Mouse (Mus musculus) heart, postnatal 0 days (tissue): Measurements from ENCODE around the gene Smc5.

ENCODE experiments used
- CTCF ChIP-seq: IDR thresholded peaks from 2 replicates; pipeline ENCODE4 v1.5.1; 2016; ENCODE audit warnings: antibody characterized with exemption, control low read depth, low read depth
- EP300 ChIP-seq: IDR thresholded peaks from 2 replicates; pipeline ENCODE4 v1.6.1; 2016; ENCODE audit warnings: antibody characterized with exemption, low read depth

DNA sequence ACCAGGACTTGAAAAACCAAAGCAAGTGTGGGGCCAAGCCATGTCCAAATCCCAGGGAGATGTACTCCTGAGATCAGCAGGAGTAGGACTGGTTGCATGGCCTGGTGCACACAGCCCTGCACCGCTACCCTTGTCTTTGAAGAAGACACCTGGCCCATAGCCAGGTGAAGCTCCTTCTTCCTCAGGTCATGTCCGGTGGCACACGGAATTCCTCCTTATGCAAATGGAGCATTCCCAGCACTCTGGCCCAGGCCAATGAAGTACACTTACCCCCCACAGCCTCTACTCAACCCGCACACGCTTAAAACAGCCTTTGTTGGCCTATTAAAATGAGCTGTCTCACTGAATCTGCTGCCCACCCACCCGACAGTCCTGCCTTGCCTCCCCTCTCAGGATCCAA is 82.2 kb downstream of the Smc5 start:
- TF ChIP-seq CTCF (no peak), EP300 (no peak)
